Mouse (Mus musculus) heart, postnatal 25 days (tissue): Measurements from ENCODE around the gene Ubash3a. TPM values are rescaled to one million over a fixed set of nuclear protein-coding genes. Genes with fewer than 3 reads are reported as not detected.
"Not testable (repeated sequence)": the region's sequence is repeated elsewhere in the genome, so short reads cannot be mapped to it uniquely, and the experiment has no call there.

Source experiments
- DNase-seq: peaks from one replicate; pipeline ENCODE4 v3.0.0; 2022; ENCODE audit warnings: low spot score
- intact Hi-C: fragments of 180-260 bp; cut with DNase I; formaldehyde crosslinking; loops from one replicate; pipeline ENCODE4 v1.15.1; 2025
- total RNA-seq, 2 experiments: library from RNA; stranded (reverse); gene quantifications; 2 replicates each; pipeline ENCODE4 v1.2.3; 2021

The Ubash3a gene
- total RNA-seq, 2 experiments from 2014 or later: not detected

- intact Hi-C loops: loop anchor here (5.0 kb wide), 1 partner anchor 234 kb away; no protein-coding TSS in a partner anchor
- DNase-seq: no peak
These were observed 50.7 kb downstream of the Ubash3a start for GRCm38 (mm10) chr17:31258310-31258865.

GRCm38 (mm10) chr17:31259145-31259544, 51.5 kb downstream of the Ubash3a start:
- no peak for DNase-seq
- intact Hi-C loops: loop anchor here (5.0 kb wide), 1 partner anchor 233 kb away; no protein-coding TSS in a partner anchor

GRCm38 (mm10) chr17:31259825-31260224, 52.2 kb downstream of the Ubash3a start:
- no peak for DNase-seq
- intact Hi-C loops: loop anchor here (2.0 to 5.0 kb wide), 2 partner anchors 23 to 232 kb away; no protein-coding TSS in a partner anchor

DNA sequence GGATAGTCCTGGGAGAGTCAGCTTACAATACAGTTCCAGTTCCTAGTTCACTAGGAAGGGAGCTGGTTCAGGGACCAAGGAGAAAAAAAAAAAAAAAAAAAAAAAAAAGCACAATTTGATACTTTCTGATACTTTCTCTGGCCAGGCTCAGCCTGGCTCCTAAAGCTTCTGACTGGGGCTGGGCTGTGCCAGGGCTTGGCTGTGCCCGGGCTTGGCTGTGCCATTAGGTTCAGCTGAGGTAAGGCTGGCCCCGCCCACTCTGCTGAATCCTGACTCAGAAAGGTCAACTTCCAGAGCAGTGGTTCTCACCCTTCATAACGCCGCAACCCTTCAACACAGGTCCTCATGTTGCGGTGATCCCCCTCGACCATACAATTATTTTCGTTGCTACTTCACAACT, 52.8 kb downstream of the Ubash3a start:
- peak; percentile 54 for DNase-seq
- intact Hi-C loops: loop anchor here (2.0 kb wide), 1 partner anchor 22 kb away; no protein-coding TSS in a partner anchor

GRCm38 (mm10) chr17:31261352-31261751, 53.7 kb downstream of the Ubash3a start:
- intact Hi-C loops: loop anchor here (2.0 kb wide), 1 partner anchor 21 kb away; no protein-coding TSS in a partner anchor
- DNase-seq: no peak

- intact Hi-C loops: no loop called here
- no peak for DNase-seq
These were observed 55.0 kb downstream of the Ubash3a start for GRCm38 (mm10) chr17:31262715-31263114.

GRCm38 (mm10) chr17:31263770-31264169, 56.1 kb downstream of the Ubash3a start:
- intact Hi-C loops: no loop called here
- DNase-seq: no peak

DNA sequence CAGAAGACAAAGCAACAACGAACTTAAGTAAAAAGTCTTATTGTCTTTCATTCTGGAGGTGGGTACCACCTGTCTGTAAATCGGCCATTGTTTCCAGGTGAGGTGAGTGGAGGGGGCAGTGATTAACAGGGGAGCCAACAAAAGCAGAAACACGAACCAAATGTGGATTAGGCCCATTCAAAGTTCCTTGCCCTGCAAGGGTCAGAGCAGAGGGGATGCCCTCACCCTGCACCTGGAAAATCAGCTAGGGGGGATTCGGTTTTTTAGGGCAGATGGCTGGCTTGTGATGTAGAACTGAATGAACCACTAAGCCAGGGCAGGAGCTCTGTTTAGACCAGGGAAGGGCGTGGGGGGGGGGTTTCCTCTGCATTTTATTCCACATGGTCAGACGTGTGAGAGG, 56.7 kb downstream of the Ubash3a start:
- DNase-seq: no peak
- intact Hi-C loops: no loop called here

DNA sequence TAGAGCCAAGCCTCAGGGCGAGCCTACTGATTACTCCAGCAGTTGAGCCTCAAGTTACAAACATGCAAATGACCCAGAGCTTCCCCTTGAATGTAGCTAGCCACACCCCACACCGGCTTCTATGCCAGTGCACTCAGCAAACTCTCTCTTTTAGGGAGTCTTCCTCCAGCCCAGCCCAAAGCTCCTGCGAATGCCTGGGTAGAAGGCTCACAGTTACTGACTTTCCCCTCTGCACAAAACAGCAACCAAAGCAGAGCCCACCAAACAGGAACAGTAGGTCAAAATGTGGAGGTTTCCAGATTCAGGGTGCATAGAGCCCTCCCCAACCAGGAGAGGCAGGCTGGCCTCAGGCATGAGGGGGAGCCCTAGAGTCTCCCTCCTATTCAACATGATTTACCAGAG, 57.5 kb downstream of the Ubash3a start:
- intact Hi-C loops: no loop called here

DNA sequence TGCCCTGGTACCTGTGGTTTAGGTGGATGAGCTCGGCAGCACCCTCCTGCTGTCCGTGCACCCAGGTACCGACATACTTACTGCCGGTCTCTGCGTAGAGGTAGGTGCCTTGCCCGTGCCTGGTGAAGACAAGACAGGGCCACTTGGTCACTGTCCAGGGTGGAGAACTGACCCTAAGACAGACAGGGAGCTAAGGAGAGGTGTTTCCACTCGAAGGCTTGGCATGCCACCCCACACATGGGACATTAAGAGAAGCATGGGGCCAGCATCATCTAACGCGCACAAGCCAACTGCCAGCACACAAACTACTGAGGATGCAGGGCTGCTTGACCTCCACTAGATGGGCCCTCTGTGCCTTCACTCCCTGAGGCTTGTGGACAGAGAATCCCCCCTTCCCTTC, 58.2 kb downstream of the Ubash3a start:
- intact Hi-C loops: no loop called here
- DNase-seq: no peak

More for the DNA sequence above, 57.5 kb downstream of the Ubash3a start:
- no peak for DNase-seq

DNA sequence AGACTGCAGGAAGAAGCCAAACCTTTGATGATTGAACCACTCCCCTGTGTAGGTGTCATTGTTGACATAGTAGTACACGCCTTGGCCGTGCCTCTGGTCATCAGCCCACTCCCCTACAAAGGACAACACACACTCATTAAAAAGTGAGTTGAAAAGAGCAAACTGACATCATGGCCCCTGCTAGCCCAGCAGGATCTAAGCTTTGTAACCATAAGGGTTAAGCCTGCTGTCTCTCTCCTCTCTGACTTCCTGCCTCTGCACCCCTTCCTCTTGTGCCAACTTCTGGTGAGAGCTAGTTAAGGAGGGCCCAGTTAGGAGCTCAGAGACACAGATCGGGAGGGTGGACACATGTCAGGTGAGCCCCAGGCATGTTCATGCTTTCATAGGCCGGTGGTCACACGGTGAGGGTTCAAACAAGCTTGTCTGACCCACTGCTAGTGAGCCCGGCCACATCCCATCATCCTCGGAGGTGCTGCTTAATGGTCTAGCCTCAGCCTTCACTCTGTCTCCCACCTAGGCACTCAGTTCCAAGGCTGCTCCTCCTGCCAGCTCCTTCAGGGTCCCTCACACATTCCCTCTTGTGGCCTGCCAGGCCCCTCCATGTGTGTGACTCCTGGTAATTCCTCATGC, 58.8 kb downstream of the Ubash3a start:
- DNase-seq: no peak
- intact Hi-C loops: no loop called here

DNA sequence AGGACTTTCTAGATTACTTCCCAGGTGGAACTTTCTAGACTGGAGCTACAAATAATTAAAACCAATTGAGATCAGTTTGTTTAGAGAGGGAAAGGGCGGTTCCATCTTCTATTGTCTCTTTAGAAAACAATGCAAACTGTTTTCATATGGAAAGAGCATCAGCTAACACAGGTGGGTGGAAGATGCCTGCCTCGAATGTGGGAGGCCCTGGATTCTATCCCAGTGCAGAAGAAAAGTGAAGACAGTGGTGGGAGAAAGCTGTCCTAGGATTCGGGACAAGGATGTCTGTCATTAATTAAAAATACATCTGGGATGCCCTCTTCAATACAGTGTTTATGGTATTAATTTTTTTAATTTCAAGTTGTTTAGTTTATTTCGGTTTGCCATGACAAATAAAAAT, 59.5 kb downstream of the Ubash3a start:
- intact Hi-C loops: no loop called here
- DNase-seq: no peak

- intact Hi-C loops: no loop called here
- no peak for DNase-seq
These were observed 59.9 kb downstream of the Ubash3a start for GRCm38 (mm10) chr17:31267603-31268002.

GRCm38 (mm10) chr17:31268016-31268415, 60.3 kb downstream of the Ubash3a start:
- intact Hi-C loops: no loop called here
- DNase-seq: no peak

- no peak for DNase-seq
- intact Hi-C loops: no loop called here
These were observed 62.1 kb downstream of the Ubash3a start for GRCm38 (mm10) chr17:31269761-31270160.

- no peak for DNase-seq
- intact Hi-C loops: no loop called here
These were observed 62.6 kb downstream of the Ubash3a start for GRCm38 (mm10) chr17:31270246-31270645.

DNA sequence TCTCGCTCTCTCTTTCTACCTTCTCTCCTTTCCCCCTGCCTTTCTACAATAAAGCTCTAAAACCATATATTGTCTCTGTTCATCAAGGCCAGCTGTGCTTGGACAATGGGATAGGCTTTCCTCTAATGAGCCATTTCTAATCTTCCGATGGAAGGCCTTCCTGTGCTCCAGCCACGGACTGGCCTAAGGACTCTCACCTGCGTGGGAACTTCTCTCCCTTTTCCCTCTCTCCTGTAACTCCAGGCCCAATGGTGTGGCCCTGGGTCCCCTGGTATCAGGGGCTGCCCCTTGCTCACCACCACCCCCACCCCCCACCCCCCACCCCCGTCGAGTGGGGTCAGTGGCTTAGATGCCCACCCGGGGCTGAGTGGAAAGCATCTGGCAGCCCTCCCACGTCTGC, 63.1 kb downstream of the Ubash3a start:
- DNase-seq: not testable (repeated sequence)

DNA sequence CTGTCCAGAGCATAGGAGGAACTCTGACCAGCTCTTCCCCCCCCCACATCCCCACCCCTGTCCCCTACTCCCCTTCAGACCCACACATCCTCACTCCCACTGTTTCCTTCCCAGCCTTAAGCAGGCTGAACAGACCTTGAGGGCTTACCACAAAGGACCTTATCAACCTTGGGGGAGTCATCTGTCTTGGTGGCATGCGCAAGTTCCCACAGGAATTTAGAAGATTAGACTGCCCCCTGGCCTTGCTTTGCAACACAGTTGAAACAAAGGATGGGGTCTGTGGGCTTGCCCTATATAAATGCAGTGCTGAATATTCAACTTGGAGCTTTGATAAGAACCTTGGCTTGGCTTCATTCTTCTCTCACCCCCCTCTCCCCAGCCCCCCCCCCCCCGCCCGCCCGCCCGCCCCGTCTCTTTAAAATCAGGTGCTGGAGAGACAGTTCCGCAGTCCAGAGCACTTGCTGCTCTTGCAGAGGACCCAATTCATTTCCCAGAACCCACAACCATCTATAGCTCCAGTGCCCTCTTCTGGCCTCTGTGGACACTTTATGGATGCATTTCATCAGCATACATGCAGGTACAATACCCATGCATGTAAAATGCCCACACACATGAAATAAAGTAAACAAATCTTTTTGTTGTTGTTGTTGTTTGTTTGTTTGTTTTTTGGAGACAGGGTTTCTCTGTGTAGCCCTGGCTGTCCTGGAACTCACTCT, 63.6 kb downstream of the Ubash3a start:
- intact Hi-C loops: no loop called here
- DNase-seq: no peak

More for the DNA sequence above, 63.1 kb downstream of the Ubash3a start:
- intact Hi-C loops: not testable (repeated sequence)

- intact Hi-C loops: no loop called here
- DNase-seq: no peak
These were observed 64.9 kb downstream of the Ubash3a start for GRCm38 (mm10) chr17:31272416-31273165.

DNA sequence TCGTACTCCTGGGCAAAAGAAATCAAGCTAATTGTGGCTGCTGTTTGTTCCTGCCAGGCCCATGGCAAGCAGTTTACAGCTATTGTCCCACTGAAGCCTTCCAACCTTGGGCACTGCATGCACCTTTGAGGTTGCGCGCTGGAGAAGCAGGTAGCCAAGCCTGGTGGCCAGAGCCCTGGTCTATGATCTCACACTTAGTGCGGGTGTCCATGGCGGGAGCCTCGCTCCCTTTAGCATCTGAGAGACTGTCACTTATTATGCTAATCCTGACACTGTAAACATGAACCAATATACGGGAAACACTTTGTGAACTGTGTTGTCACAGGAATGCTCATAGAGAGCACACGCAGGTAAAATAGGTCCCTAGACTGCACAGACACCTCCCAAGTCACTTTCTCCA, 66.0 kb downstream of the Ubash3a start:
- intact Hi-C loops: no loop called here
- DNase-seq: no peak
